Mouse (Mus musculus): ENCODE results near the gene Cnrip1. TPM values are rescaled to one million over a fixed set of nuclear protein-coding genes. Genes with fewer than 3 reads are reported as not detected.

Cnrip1 gene
- polyA plus RNA-seq (2012; rRNA removed): 219 and 220 TPM in 2 replicates

GRCm38 (mm10) chr11:17051545-17052475 is at the start of gene Cnrip1, which contains the start of gene Plek:
TSS of gene Cnrip1 (plus strand) at chr11:17051586.
TSS of gene Plek (minus strand) at chr11:17052381.

Other genes with a start within 250 kb of the Cnrip1 start
- 1.5 and 1.6 TPM in 2 replicates for gene Fbxo48, start 100.2 kb upstream of the Cnrip1 start, polyA plus RNA-seq (2012; rRNA removed)
- gene Plek, start 795 bp downstream of the Cnrip1 start, polyA plus RNA-seq (2012; rRNA removed): 4.1 and 4.4 TPM in 2 replicates
- gene Ppp3r1, start 107.7 kb downstream of the Cnrip1 start, polyA plus RNA-seq (2012; rRNA removed): 154 TPM in 2 replicates
- 9.3 and 10.4 TPM in 2 replicates for gene Wdr92, start 130.5 kb downstream of the Cnrip1 start, polyA plus RNA-seq (2012; rRNA removed)
- 14.0 and 14.7 TPM in 2 replicates for gene Pno1, start 160.0 kb downstream of the Cnrip1 start, polyA plus RNA-seq (2012; rRNA removed)
- 96.4 and 101 TPM in 2 replicates for gene C1d, start 206.0 kb downstream of the Cnrip1 start, polyA plus RNA-seq (2012; rRNA removed)

Data from central nervous system, embryonic 18 days (tissue).